Mouse (Mus musculus) liver, postnatal 0 days (tissue): ENCODE data around the gene Timp4. TPM values are rescaled to one million over a fixed set of nuclear protein-coding genes. Genes with fewer than 3 reads are reported as not detected.

Experiments used
- ATAC-seq: fragments of 200-750 bp; cut with Nextera tagmentation; 2 replicates; pipeline ENCODE4 v1.8.0; 2017; ENCODE audit warnings: mild to moderate bottlenecking, moderate library complexity
- DNase-seq: peaks from one replicate; pipeline ENCODE4 v3.0.0-alpha.2; 2016
- H3K27ac ChIP-seq: fragments of 300-500 bp; sonication (generic); 2 replicates; pipeline ENCODE4 v1.5.1; 2014; ENCODE audit warnings: antibody characterized with exemption, moderate library complexity, mild to moderate bottlenecking, low read depth
- H3K27me3 ChIP-seq: fragments of 300-500 bp; sonication (generic); 2 replicates; pipeline ENCODE4 v1.6.1; 2014; ENCODE audit warnings: low read length, control low read depth, mixed read lengths; ENCODE audit not compliant: insufficient read depth
- H3K36me3 ChIP-seq: fragments of 300-500 bp; sonication (generic); replicated peaks from 2 replicates; pipeline ENCODE4 v1.6.1; 2014; ENCODE audit warnings: mild to moderate bottlenecking, control low read depth, low read length, moderate library complexity, mixed read lengths; ENCODE audit not compliant: insufficient read depth
- H3K4me1 ChIP-seq: fragments of 300-500 bp; sonication (generic); 2 replicates; pipeline ENCODE4 v1.6.1; 2014; ENCODE audit warnings: antibody characterized with exemption, mild to moderate bottlenecking, control low read depth; ENCODE audit not compliant: insufficient read depth
- H3K4me2 ChIP-seq: fragments of 300-500 bp; sonication (generic); 2 replicates; pipeline ENCODE4 v1.6.1; 2014; ENCODE audit warnings: low read depth, mild to moderate bottlenecking, low read length, moderate library complexity, mixed read lengths
- H3K4me3 ChIP-seq: fragments of 300-500 bp; sonication (generic); 2 replicates; pipeline ENCODE4 v1.5.1; 2014; ENCODE audit warnings: low read depth, low read length
- H3K9ac ChIP-seq: fragments of 300-500 bp; sonication (generic); replicated peaks from 2 replicates; pipeline ENCODE4 v1.6.1; 2014; ENCODE audit warnings: mild to moderate bottlenecking, moderate library complexity
- H3K9me3 ChIP-seq: fragments of 300-500 bp; sonication (generic); 2 replicates; pipeline ENCODE4 v1.6.1; 2016; ENCODE audit warnings: mild to moderate bottlenecking, control low read depth, low read length, mixed read lengths
- CTCF ChIP-seq: sonication (generic); IDR thresholded peaks from 2 replicates; pipeline ENCODE4 v1.5.1; 2016; ENCODE audit warnings: antibody characterized with exemption, low read depth
- EP300 ChIP-seq: IDR thresholded peaks from 2 replicates; pipeline ENCODE4 v1.6.1; 2016; ENCODE audit warnings: antibody characterized with exemption, low read depth, mild to moderate bottlenecking
- WGBS: fragments of 180-500 bp; shearing (Covaris S2); extraction: QIAGEN DNeasy Blood & Tissue Kit; methylation state at CpG from one replicate; pipeline ENCODE4 v1.1.7; 2014; ENCODE audit not compliant: insufficient replicate concordance; 5-methylcytosine and 5-hydroxymethylcytosine counted together
- polyA plus RNA-seq: library from polyadenylated mRNA; unstranded; fragments of >200 nt; fragmentation: Nextera tagmentation; extraction: Ambion mirVana; gene quantifications from 2 replicates; pipeline ENCODE4 v1.2.1, GENCODE M21; 2015

Timp4 gene
- polyA plus RNA-seq, 1 experiment from 2014 or later = not detected

GRCm38 (mm10) chr6:115212132-115212903, 39.7 kb downstream of the Timp4 start:
- ATAC-seq (no peak), DNase-seq (no peak)
- WGBS = 32% methylated on average over 5 of the region's 5 CpGs
- Histone ChIP-seq H3K27ac (no peak overlapping the region), H3K36me3 (no peaks in the 10 kb centered on the region), H3K27me3 (no peaks in the 10 kb centered on the region), H3K9ac (no peak overlapping the region), H3K4me2 (no peak overlapping the region), H3K9me3 (no peaks in the 10 kb centered on the region), H3K4me3 (no peak overlapping the region), H3K4me1 (peaks cover 4% of the 10 kb centered on the region; the same call in 1 of the 2 replicates)
- no peak for TF ChIP-seq CTCF
- no peak for TF ChIP-seq EP300

DNA sequence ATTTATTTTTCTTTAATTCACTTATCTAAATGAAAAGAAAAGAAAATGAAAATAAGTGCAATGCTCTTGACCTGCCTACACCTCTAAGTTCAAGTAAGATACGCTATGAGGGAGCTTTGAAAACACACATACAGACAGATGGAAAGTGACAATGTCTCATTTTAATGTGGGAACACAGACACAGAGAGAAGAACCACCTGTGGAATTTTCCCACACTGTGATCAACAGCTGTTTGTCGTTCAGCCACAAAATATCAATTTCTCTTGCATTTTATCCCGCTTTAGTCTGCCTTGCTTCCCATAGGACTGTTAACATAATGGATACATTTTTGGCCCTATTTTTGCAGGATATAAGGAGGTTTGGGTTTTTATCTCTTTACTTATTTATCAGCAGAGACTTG, 41.2 kb downstream of the Timp4 start:
- DNase-seq = no peak
- no peak for ATAC-seq
- TF ChIP-seq CTCF (no peak), EP300 (no peak)
- Histone ChIP-seq H3K9me3 (no peaks in the 10 kb centered on the region), H3K9ac (no peak overlapping the region), H3K4me2 (no peak overlapping the region), H3K36me3 (no peaks in the 10 kb centered on the region), H3K27me3 (no peaks in the 10 kb centered on the region), H3K27ac (no peak overlapping the region), H3K4me1 (peaks cover 4% of the 10 kb centered on the region; the same call in 1 of the 2 replicates), H3K4me3 (no peak overlapping the region)
- 78% methylated on average over 3 of the region's 3 CpGs for WGBS

DNA sequence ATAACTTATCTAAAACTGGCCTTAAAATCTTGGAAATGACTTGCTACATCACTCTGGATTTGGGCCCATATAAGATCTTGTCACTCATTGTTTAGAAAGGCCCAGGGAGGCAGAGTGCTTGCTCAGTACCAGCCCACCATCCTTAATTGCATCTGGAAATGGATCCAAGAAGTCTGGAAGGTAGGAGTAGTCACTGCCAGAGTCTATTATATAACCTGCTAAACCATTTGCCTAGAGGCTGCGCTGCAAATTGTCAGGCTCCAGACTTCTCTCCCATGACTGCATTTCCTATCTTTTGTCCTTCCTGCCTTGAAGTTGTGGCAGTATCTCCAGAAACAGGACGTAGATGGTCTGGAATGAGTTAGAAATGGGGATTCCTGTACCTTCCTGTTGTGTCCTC, 41.8 kb downstream of the Timp4 start:
- H3K27me3 ChIP-seq = no peaks in the 10 kb centered on the region
- DNase-seq (no peak), ATAC-seq (no peak)
- TF ChIP-seq EP300 (no peak), CTCF (no peak)
- H3K9me3 ChIP-seq = no peaks in the 10 kb centered on the region
- H3K4me1 ChIP-seq = peaks cover 4% of the 10 kb centered on the region; the same call in 1 of the 2 replicates
- no peak overlapping the region for H3K4me3 ChIP-seq
- WGBS = 47% methylated on average over 2 of the region's 2 CpGs
- H3K9ac ChIP-seq = no peak overlapping the region
- H3K4me2 ChIP-seq = no peak overlapping the region
- no peak overlapping the region for H3K27ac ChIP-seq
- H3K36me3 ChIP-seq = no peaks in the 10 kb centered on the region

DNA sequence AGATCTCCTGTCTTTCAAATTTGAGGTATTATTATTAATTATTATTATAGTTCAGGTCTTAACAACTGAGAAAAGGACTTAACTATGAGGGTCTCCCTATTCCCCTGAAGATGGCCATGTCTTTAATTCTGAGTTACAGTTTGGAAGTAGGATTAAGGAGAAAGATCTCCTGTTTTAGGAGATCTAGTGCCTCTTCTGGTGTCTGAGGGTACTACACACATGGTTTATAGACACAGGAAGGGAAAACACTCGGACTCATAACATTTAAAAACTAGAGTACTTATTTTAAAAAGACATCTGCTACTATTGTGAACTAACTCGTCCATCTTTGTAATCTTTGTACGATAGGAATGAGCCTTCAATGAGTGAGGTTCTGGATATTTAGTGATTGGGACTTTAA, 49.0 kb downstream of the Timp4 start:
- ATAC-seq (no peak), DNase-seq (no peak)
- no peak overlapping the region for H3K4me2 ChIP-seq
- no peak overlapping the region for H3K9ac ChIP-seq
- H3K27ac ChIP-seq = no peak overlapping the region
- H3K4me3 ChIP-seq = no peak overlapping the region
- H3K9me3 ChIP-seq = no peaks in the 10 kb centered on the region
- H3K27me3 ChIP-seq = no peaks in the 10 kb centered on the region
- H3K4me1 ChIP-seq = no peaks in the 10 kb centered on the region
- H3K36me3 ChIP-seq = no peaks in the 10 kb centered on the region
- 64% methylated on average over 3 of the region's 3 CpGs for WGBS
- TF ChIP-seq EP300 (no peak), CTCF (peak; percentile 28)

GRCm38 (mm10) chr6:115200753-115201152, 51.3 kb downstream of the Timp4 start:
- H3K4me1 ChIP-seq = no peaks in the 10 kb centered on the region
- no peaks in the 10 kb centered on the region for H3K36me3 ChIP-seq
- no peak overlapping the region for H3K27ac ChIP-seq
- no peak for ATAC-seq
- H3K4me3 ChIP-seq = no peak overlapping the region
- 44% methylated on average over 3 of the region's 3 CpGs for WGBS
- no peaks in the 10 kb centered on the region for H3K9me3 ChIP-seq
- H3K4me2 ChIP-seq = no peak overlapping the region
- H3K9ac ChIP-seq = no peak overlapping the region
- H3K27me3 ChIP-seq = no peaks in the 10 kb centered on the region
- no peak for DNase-seq
- TF ChIP-seq EP300 (no peak), CTCF (no peak)

Other genes with a start within 250 kb of the Timp4 start
- gene Tamm41, start 214.3 kb downstream of the Timp4 start, polyA plus RNA-seq = 15.1 and 18.4 TPM in 2 replicates
- 0.20 and 0.21 TPM in 2 replicates for gene Syn2, start 117.3 kb downstream of the Timp4 start, polyA plus RNA-seq
- gene Gm17482, start 24.9 kb downstream of the Timp4 start, polyA plus RNA-seq = not detected in 2 replicates
- gene Pparg, start 108.7 kb upstream of the Timp4 start, polyA plus RNA-seq = 4.9 and 5.1 TPM in 2 replicates